Mouse (Mus musculus) ovary, postnatal 14 days (tissue): ENCODE data around the gene Nphs1.

ENCODE experiments used
- DNase-seq: peaks from one replicate; pipeline ENCODE4 v3.0.0; 2022; ENCODE audit warnings: low spot score

Nphs1 gene

GRCm38 (mm10) chr7:30457629-30458330 is at the start of gene Nphs1, which contains the start of gene Kirrel2:
TSS of gene Nphs1 (plus strand) at chr7:30458315.
TSS of gene Kirrel2 (minus strand) at chr7:30457690.
- DNase-seq = no peak

GRCm38 (mm10) chr7:30408639-30409038 is 49.5 kb upstream of the Nphs1 start:
- no peak for DNase-seq

GRCm38 (mm10) chr7:30409789-30410188 is 48.3 kb upstream of the Nphs1 start:
- DNase-seq = no peak

- no peak for DNase-seq
These were observed 47.1 kb upstream of the Nphs1 start for GRCm38 (mm10) chr7:30411023-30411422.

GRCm38 (mm10) chr7:30412735-30413147 is 45.4 kb upstream of the Nphs1 start:
- DNase-seq = no peak

GRCm38 (mm10) chr7:30413596-30413995 is 44.5 kb upstream of the Nphs1 start, which contains the start of gene Tyrobp:
TSS of gene Tyrobp (plus strand) at chr7:30413760.
- DNase-seq = no peak

- no peak for DNase-seq
These were observed 40.3 kb upstream of the Nphs1 start for GRCm38 (mm10) chr7:30417856-30418255.

GRCm38 (mm10) chr7:30419561-30420499 is 38.3 kb upstream of the Nphs1 start, which contains the start of gene Hcst:
TSS of gene Hcst (minus strand) at chr7:30419854.
- no peak for DNase-seq

- no peak for DNase-seq
These were observed 37.4 kb upstream of the Nphs1 start for GRCm38 (mm10) chr7:30420673-30421072.

- peak; percentile 38 for DNase-seq
These were observed 36.8 kb upstream of the Nphs1 start, which contains the start of gene Nfkbid for GRCm38 (mm10) chr7:30421175-30421889. TSS of gene Nfkbid (plus strand) at chr7:30421732.

GRCm38 (mm10) chr7:30421890-30422435 is 36.2 kb upstream of the Nphs1 start:
- DNase-seq = peak; percentile 62

GRCm38 (mm10) chr7:30422560-30422959 is 35.6 kb upstream of the Nphs1 start:
- DNase-seq = no peak

- no peak for DNase-seq
These were observed 35.0 kb upstream of the Nphs1 start for GRCm38 (mm10) chr7:30423071-30423641.

GRCm38 (mm10) chr7:30429327-30429726 is 28.8 kb upstream of the Nphs1 start:
- no peak for DNase-seq

- DNase-seq = no peak
These were observed 27.9 kb upstream of the Nphs1 start for GRCm38 (mm10) chr7:30430191-30430590.

GRCm38 (mm10) chr7:30431793-30432192 is 26.3 kb upstream of the Nphs1 start:
- DNase-seq = no peak

- peak; percentile 58 for DNase-seq
These were observed 23.9 kb upstream of the Nphs1 start for GRCm38 (mm10) chr7:30434238-30434637.

- no peak for DNase-seq
These were observed 23.4 kb upstream of the Nphs1 start for GRCm38 (mm10) chr7:30434701-30435100.

GRCm38 (mm10) chr7:30435156-30435555 is 23.0 kb upstream of the Nphs1 start:
- DNase-seq = no peak

- no peak for DNase-seq
These were observed 21.2 kb upstream of the Nphs1 start for GRCm38 (mm10) chr7:30436879-30437278.

GRCm38 (mm10) chr7:30439734-30440133 is 18.4 kb upstream of the Nphs1 start:
- DNase-seq = no peak
